Mouse (Mus musculus): Measurements from ENCODE around the gene Prap1. TPM values are rescaled to one million over a fixed set of nuclear protein-coding genes. Genes with fewer than 3 reads are reported as not detected.

Gene Prap1
- polyA plus RNA-seq, 1 experiment from 2014 or later, result 4,267 TPM

GRCm38 (mm10) chr7:140098466-140098865, 5.3 kb downstream of the Prap1 start:
- H3K36me3 ChIP-seq (ENCODE audit: control insufficient read depth, insufficient read depth), result peaks cover 22% of the 10 kb centered on the region
- no peak overlapping the region for H3K27ac ChIP-seq (ENCODE audit: low read depth, low read length)
- peaks cover 5% of the 10 kb centered on the region; the same call in 1 of the 2 replicates for H3K4me1 ChIP-seq (replicated peaks; ENCODE audit: control insufficient read depth, insufficient read depth, low read length)
- no peaks in the 10 kb centered on the region for H3K9me3 ChIP-seq (ENCODE audit: control insufficient read depth)
- no peak overlapping the region for H3K9ac ChIP-seq (ENCODE audit: low read depth, low read length)
- 84% methylated on average over 1 of the region's 1 CpGs for WGBS
- no peak for ATAC-seq
- no peak for TF ChIP-seq CTCF (IDR thresholded peaks at IDR 0.05; ENCODE audit: low read depth)
- no peaks in the 10 kb centered on the region for H3K27me3 ChIP-seq (replicated peaks; ENCODE audit: control insufficient read depth, insufficient read depth, low read length)
- no peak overlapping the region for H3K4me3 ChIP-seq (ENCODE audit: low read depth, low read length)
- no peak overlapping the region for H3K4me2 ChIP-seq (replicated peaks; ENCODE audit: low read depth)

- Histone ChIP-seq H3K4me2 (replicated peaks; ENCODE audit: low read depth) (peak overlapping the region; percentile 63), H3K27ac (ENCODE audit: low read depth, low read length) (0 out of 2 replicates have a peak overlapping the region, but pooled peaks have one; percentile 76), H3K9ac (ENCODE audit: low read depth, low read length) (peak overlapping the region; percentile 35), H3K9me3 (ENCODE audit: control insufficient read depth) (no peaks in the 10 kb centered on the region), H3K27me3 (replicated peaks; ENCODE audit: control insufficient read depth, insufficient read depth, low read length) (no peaks in the 10 kb centered on the region), H3K36me3 (ENCODE audit: control insufficient read depth, insufficient read depth) (peaks cover 33% of the 10 kb centered on the region), H3K4me1 (replicated peaks; ENCODE audit: control insufficient read depth, insufficient read depth, low read length) (peaks cover 5% of the 10 kb centered on the region; the same call in 1 of the 2 replicates), H3K4me3 (ENCODE audit: low read depth, low read length) (peak overlapping the region; percentile 32)
- peak; percentile 1; the same call in 1 of the 2 replicates for ATAC-seq
- 76% methylated on average over 10 of the region's 10 CpGs for WGBS
- no peak for TF ChIP-seq CTCF (IDR thresholded peaks at IDR 0.05; ENCODE audit: low read depth)
Measured at GRCm38 (mm10) chr7:140101498-140101897, 8.3 kb downstream of the Prap1 start.

GRCm38 (mm10) chr7:140101993-140102860, 9.0 kb downstream of the Prap1 start, which contains the start of gene Fuom:
Gene Fuom, minus strand, starts transcription at chr7:140102441.
- TF ChIP-seq CTCF (IDR thresholded peaks at IDR 0.05; ENCODE audit: low read depth), result 0 out of 2 replicates have a peak, but pooled peaks have one; percentile 3
- 1% methylated on average over 30 of the region's 30 CpGs for WGBS
- Histone ChIP-seq H3K4me1 (replicated peaks; ENCODE audit: control insufficient read depth, insufficient read depth, low read length) (peaks cover 5% of the 10 kb centered on the region; the same call in 1 of the 2 replicates), H3K36me3 (ENCODE audit: control insufficient read depth, insufficient read depth) (peaks cover 31% of the 10 kb centered on the region), H3K27me3 (replicated peaks; ENCODE audit: control insufficient read depth, insufficient read depth, low read length) (no peaks in the 10 kb centered on the region), H3K4me2 (replicated peaks; ENCODE audit: low read depth) (peak within 1 kb of the TSS; percentile 63), H3K9me3 (ENCODE audit: control insufficient read depth) (no peaks in the 10 kb centered on the region), H3K9ac (ENCODE audit: low read depth, low read length) (peak within 1 kb of the TSS; percentile 35), H3K27ac (ENCODE audit: low read depth, low read length) (peak within 1 kb of the TSS; percentile 76), H3K4me3 (ENCODE audit: low read depth, low read length) (peak within 1 kb of the TSS; percentile 32)
- peak; percentile 94 for ATAC-seq

- 73% methylated on average over 4 of the region's 4 CpGs for WGBS
- peaks cover 5% of the 10 kb centered on the region; the same call in 1 of the 2 replicates for H3K4me1 ChIP-seq (replicated peaks; ENCODE audit: control insufficient read depth, insufficient read depth, low read length)
- H3K36me3 ChIP-seq (ENCODE audit: control insufficient read depth, insufficient read depth), result peaks cover 36% of the 10 kb centered on the region
- no peak for ATAC-seq
- no peak overlapping the region for H3K9ac ChIP-seq (ENCODE audit: low read depth, low read length)
- H3K4me2 ChIP-seq (replicated peaks; ENCODE audit: low read depth), result no peak overlapping the region
- no peak for TF ChIP-seq CTCF (IDR thresholded peaks at IDR 0.05; ENCODE audit: low read depth)
- H3K27me3 ChIP-seq (replicated peaks; ENCODE audit: control insufficient read depth, insufficient read depth, low read length), result no peaks in the 10 kb centered on the region
- H3K27ac ChIP-seq (ENCODE audit: low read depth, low read length), result no peak overlapping the region
- no peak overlapping the region for H3K4me3 ChIP-seq (ENCODE audit: low read depth, low read length)
- H3K9me3 ChIP-seq (ENCODE audit: control insufficient read depth), result no peaks in the 10 kb centered on the region
Measured at GRCm38 (mm10) chr7:140104009-140104408, 10.8 kb downstream of the Prap1 start.

- WGBS, result 62% methylated on average over 3 of the region's 3 CpGs
- no peak for ATAC-seq
- H3K27me3 ChIP-seq (replicated peaks; ENCODE audit: control insufficient read depth, insufficient read depth, low read length), result no peaks in the 10 kb centered on the region
- TF ChIP-seq CTCF (IDR thresholded peaks at IDR 0.05; ENCODE audit: low read depth), result no peak
- H3K4me1 ChIP-seq (replicated peaks; ENCODE audit: control insufficient read depth, insufficient read depth, low read length), result no peaks in the 10 kb centered on the region
- H3K4me2 ChIP-seq (replicated peaks; ENCODE audit: low read depth), result no peak overlapping the region
- peaks cover 61% of the 10 kb centered on the region for H3K36me3 ChIP-seq (ENCODE audit: control insufficient read depth, insufficient read depth)
- no peaks in the 10 kb centered on the region for H3K9me3 ChIP-seq (ENCODE audit: control insufficient read depth)
- no peak overlapping the region for H3K27ac ChIP-seq (ENCODE audit: low read depth, low read length)
- no peak overlapping the region for H3K9ac ChIP-seq (ENCODE audit: low read depth, low read length)
- H3K4me3 ChIP-seq (ENCODE audit: low read depth, low read length), result no peak overlapping the region
Measured at GRCm38 (mm10) chr7:140111943-140112342, 18.7 kb downstream of the Prap1 start.

GRCm38 (mm10) chr7:140115583-140116328, 22.6 kb downstream of the Prap1 start, which contains the start of gene Paox:
Gene Paox, plus strand, starts transcription at chr7:140115799.
- peak; percentile 46 for TF ChIP-seq CTCF (IDR thresholded peaks at IDR 0.05; ENCODE audit: low read depth)
- peak within 1 kb of the TSS; percentile 76 for H3K4me3 ChIP-seq (ENCODE audit: low read depth, low read length)
- peak within 1 kb of the TSS; percentile 74 for H3K9ac ChIP-seq (ENCODE audit: low read depth, low read length)
- peaks cover 23% of the 10 kb centered on the region for H3K36me3 ChIP-seq (ENCODE audit: control insufficient read depth, insufficient read depth)
- under 1% methylated on average over 23 of the region's 23 CpGs for WGBS
- H3K4me2 ChIP-seq (replicated peaks; ENCODE audit: low read depth), result peak within 1 kb of the TSS; percentile 88
- H3K9me3 ChIP-seq (ENCODE audit: control insufficient read depth), result no peaks in the 10 kb centered on the region
- no peaks in the 10 kb centered on the region for H3K27me3 ChIP-seq (replicated peaks; ENCODE audit: control insufficient read depth, insufficient read depth, low read length)
- peak; percentile 90 for ATAC-seq
- no peaks in the 10 kb centered on the region for H3K4me1 ChIP-seq (replicated peaks; ENCODE audit: control insufficient read depth, insufficient read depth, low read length)
- H3K27ac ChIP-seq (ENCODE audit: low read depth, low read length), result peak within 1 kb of the TSS; percentile 90

Data from intestine, postnatal 0 days (tissue).